Mouse (Mus musculus): ENCODE data around the gene M1ap. TPM values are rescaled to one million over a fixed set of nuclear protein-coding genes. Genes with fewer than 3 reads are reported as not detected.

The M1ap gene
- total RNA-seq, 2 experiments from 2014 or later: not detected

- intact Hi-C loops (cut with DNase I): loop anchor here (2.0 kb wide), 1 partner anchor 35 kb away; no protein-coding TSS in a partner anchor
- DNase-seq: no peak
These were observed 85.4 kb downstream of the M1ap start for GRCm38 (mm10) chr6:83031921-83032590.

GRCm38 (mm10) chr6:83032769-83033191, 86.1 kb downstream of the M1ap start:
- intact Hi-C loops (cut with DNase I): loop anchor here (2.0 kb wide), 1 partner anchor 36 kb away; no protein-coding TSS in a partner anchor
- no peak for DNase-seq

- peak; percentile 74 to 80 for DNase-seq
These were observed 86.8 kb downstream of the M1ap start, which contains the start of the genes Dok1 and Loxl3 for GRCm38 (mm10) chr6:83033249-83034185. Dok1 (minus strand) TSS chr6:83033471. Loxl3 (plus strand) TSS chr6:83034173.

GRCm38 (mm10) chr6:83034463-83035055, 87.9 kb downstream of the M1ap start:
- no peak for DNase-seq
- intact Hi-C loops (cut with DNase I): no loop called here

More at GRCm38 (mm10) chr6:83033249-83034185, 86.8 kb downstream of the M1ap start, which contains the start of the genes Dok1 and Loxl3:
- intact Hi-C loops (cut with DNase I): loop anchor here (2.0 kb wide), 1 partner anchor 37 kb away; no protein-coding TSS in a partner anchor

- intact Hi-C loops (cut with DNase I): no loop called here
- no peak for DNase-seq
These were observed 90.5 kb downstream of the M1ap start for GRCm38 (mm10) chr6:83037188-83037587.

GRCm38 (mm10) chr6:83038496-83039012, 91.9 kb downstream of the M1ap start:
- intact Hi-C loops (cut with DNase I): no loop called here
- DNase-seq: peak; percentile 90 to 96

- DNase-seq: no peak
- intact Hi-C loops (cut with DNase I): no loop called here
These were observed 93.9 kb downstream of the M1ap start for GRCm38 (mm10) chr6:83040601-83041000.

- DNase-seq: no peak
- intact Hi-C loops (cut with DNase I): no loop called here
These were observed 96.9 kb downstream of the M1ap start for GRCm38 (mm10) chr6:83043561-83043960.

- intact Hi-C loops (cut with DNase I): no loop called here
- DNase-seq: no peak
These were observed 97.3 kb downstream of the M1ap start for GRCm38 (mm10) chr6:83043993-83044392.

GRCm38 (mm10) chr6:83044742-83045141, 98.0 kb downstream of the M1ap start:
- DNase-seq: peak; percentile 38 to 39
- intact Hi-C loops (cut with DNase I): no loop called here

- intact Hi-C loops (cut with DNase I): no loop called here
These were observed 102.7 kb downstream of the M1ap start for GRCm38 (mm10) chr6:83049367-83049766.

GRCm38 (mm10) chr6:83053136-83053960, 106.6 kb downstream of the M1ap start:
- peak; percentile 32 to 36 for DNase-seq
- intact Hi-C loops (cut with DNase I): loop anchor here (5.0 kb wide), 1 partner anchor 364 kb away; no protein-coding TSS in a partner anchor

More at GRCm38 (mm10) chr6:83049367-83049766, 102.7 kb downstream of the M1ap start:
- DNase-seq: no peak

- DNase-seq: peak; percentile 95
- intact Hi-C loops (cut with DNase I): loop anchor here (1.0 to 5.0 kb wide), 4 partner anchors 24 to 363 kb away; partner anchors contain the start of genes Ccdc142 and Gm42688
These were observed 107.6 kb downstream of the M1ap start, which contains the start of gene Aup1 for GRCm38 (mm10) chr6:83054074-83054851. Aup1 (plus strand) TSS chr6:83054521.

- no peak for DNase-seq
These were observed 108.2 kb downstream of the M1ap start, which contains the start of gene Htra2 for GRCm38 (mm10) chr6:83054871-83055431. Htra2 (minus strand) TSS chr6:83055273.

GRCm38 (mm10) chr6:83057790-83058189, 111.1 kb downstream of the M1ap start, which contains the start of gene Dqx1:
Dqx1 (plus strand) TSS chr6:83057844.
- intact Hi-C loops (cut with DNase I): no loop called here
- DNase-seq: no peak

More at GRCm38 (mm10) chr6:83054871-83055431, 108.2 kb downstream of the M1ap start, which contains the start of gene Htra2:
- intact Hi-C loops (cut with DNase I): loop anchor here (1.0 to 5.0 kb wide), 4 partner anchors 23 to 362 kb away; partner anchors contain the start of genes Ccdc142 and Gm42688

- DNase-seq: no peak
- intact Hi-C loops (cut with DNase I): no loop called here
These were observed 112.0 kb downstream of the M1ap start for GRCm38 (mm10) chr6:83058725-83059124.

- intact Hi-C loops (cut with DNase I): no loop called here
- DNase-seq: no peak
These were observed 119.3 kb downstream of the M1ap start for GRCm38 (mm10) chr6:83065995-83066394.

- no peak for DNase-seq
- intact Hi-C loops (cut with DNase I): no loop called here
These were observed 119.7 kb downstream of the M1ap start for GRCm38 (mm10) chr6:83066441-83066840.
